Mouse (Mus musculus) monocyte, adult 2 months (primary cell): Measurements from ENCODE around the gene Ptpra.

Source experiments
- DNase-seq, 2 experiments: peaks; one replicate each; pipeline ENCODE4 v3.0.0; 2022; ENCODE audit warnings: low spot score in 2 of 2, low read depth in 1 of 2

Ptpra gene

GRCm38 (mm10) chr2:130589761-130590160 lies 139.7 kb downstream of the Ptpra start:
- no peak for DNase-seq

GRCm38 (mm10) chr2:130591016-130591415 lies 140.9 kb downstream of the Ptpra start:
- no peak for DNase-seq

- no peak for DNase-seq
Measured at GRCm38 (mm10) chr2:130595596-130595995, 145.5 kb downstream of the Ptpra start.

GRCm38 (mm10) chr2:130597601-130598010 lies 147.5 kb downstream of the Ptpra start:
- no peak for DNase-seq

GRCm38 (mm10) chr2:130598399-130598798 lies 148.3 kb downstream of the Ptpra start:
- DNase-seq = no peak

GRCm38 (mm10) chr2:130602195-130602594 lies 152.1 kb downstream of the Ptpra start:
- DNase-seq = no peak
